Mouse (Mus musculus): ENCODE results near the gene Nip7. TPM values are rescaled to one million over a fixed set of nuclear protein-coding genes. Genes with fewer than 3 reads are reported as not detected.

Nip7 gene
- total and polyA plus RNA-seq, 3 experiments, result 166 to 231 (median 226) TPM

- dilution Hi-C loops (cut with MboI; ENCODE audit: extremely low pct_ligation_motif_present, extremely low pct_unique_long_range_greater_than_20kb, low sequenced_read_pairs) (no loop called here), in situ Hi-C loops (cut with MboI; ENCODE audit: low pct_ligation_motif_present, low pct_unique_long_range_greater_than_20kb, low sequenced_read_pairs) (no loop called here)
- Histone ChIP-seq H3K27me3 (replicated peaks) (no peaks in the 10 kb centered on the region), H3K36me3 (replicated peaks in 1 of 2; ENCODE audit: control insufficient read depth in 1 of 2, insufficient read depth in 1 of 2, low read length in 1 of 2) (peaks cover 14 to 32% of the 10 kb centered on the region in 2 experiments), H3K9me3 (replicated peaks; ENCODE audit: low read length) (no peaks in the 10 kb centered on the region), H3K9ac (ENCODE audit: insufficient read depth, low read depth) (peak within 1 kb of the TSS; percentile 87), H3K79me2 (replicated peaks; ENCODE audit: control insufficient read depth, extremely low read depth, insufficient read depth, poor library complexity, severe bottlenecking) (peaks cover 37% of the 10 kb centered on the region), H3K4me3 (replicated peaks in 1 of 3; ENCODE audit: low read depth in 2 of 3, low read length in 2 of 3, poor library complexity in 1 of 3) (peak within 1 kb of the TSS; percentile 86 to 93 (median 92)), H3K4me1 (ENCODE audit: control insufficient read depth in 1 of 2, insufficient read depth in 2 of 2) (peaks cover 7 to 26% of the 10 kb centered on the region in 2 experiments), H3K4me2 (ENCODE audit: insufficient read depth, low read depth, poor library complexity, severe bottlenecking) (peak within 1 kb of the TSS; percentile 82), H3K27ac (ENCODE audit: insufficient read depth, low read depth) (peak within 1 kb of the TSS; percentile 78)
- DNase-seq (ENCODE audit: extremely low read depth), result peak; percentile 94
- no peak for TF ChIP-seq CHD1 (IDR thresholded peaks at IDR 0.05; ENCODE audit: low read depth, low read length)
- TF ChIP-seq ZC3H11A (IDR thresholded peaks at IDR 0.05; ENCODE audit: low read depth, low read length), result no peak
- no peak for TF ChIP-seq RAD21 (IDR thresholded peaks at IDR 0.05; ENCODE audit: low read depth, low read length)
- TF ChIP-seq USF1 (IDR thresholded peaks at IDR 0.05; ENCODE audit: low read depth, low read length), result no peak
- TF ChIP-seq USF2 (conservative IDR thresholded peaks at IDR 0.05; ENCODE audit: low read depth, low read length), result no peak
- peak; percentile 83; the same call in 1 of the 2 replicates for TF ChIP-seq GABPA (IDR thresholded peaks at IDR 0.05; ENCODE audit: insufficient replicate concordance, low read depth, low read length)
- TF ChIP-seq ZKSCAN1 (IDR thresholded peaks at IDR 0.05; ENCODE audit: borderline replicate concordance, low read depth, low read length), result no peak
- peak; percentile 95 for TF ChIP-seq ELF1 (IDR thresholded peaks at IDR 0.05; ENCODE audit: low read depth, low read length)
- no peak for TF ChIP-seq ZMIZ1 (IDR thresholded peaks at IDR 0.05; ENCODE audit: low read depth, low read length)
- peak; percentile 73 for TF ChIP-seq POLR2A (IDR thresholded peaks at IDR 0.05; ENCODE audit: low read depth, low read length)
- TF ChIP-seq MAFK (IDR thresholded peaks at IDR 0.05; ENCODE audit: insufficient replicate concordance, low read length), result no peak
- no peak for TF ChIP-seq ETS1 (conservative IDR thresholded peaks at IDR 0.05; ENCODE audit: low read depth, low read length)
- no peak for TF ChIP-seq CTCF (conservative IDR thresholded peaks at IDR 0.05 in 1 of 2, IDR thresholded peaks at IDR 0.05 in 1 of 2; ENCODE audit: low read depth in 2 of 2, low read length in 2 of 2)
- peak; percentile 87 for TF ChIP-seq MAZ (IDR thresholded peaks at IDR 0.05; ENCODE audit: low read depth, low read length)
- no peak for TF ChIP-seq PAX5 (IDR thresholded peaks at IDR 0.05; ENCODE audit: low read length)
- no peak for TF ChIP-seq NELFE (IDR thresholded peaks at IDR 0.05; ENCODE audit: low read depth, low read length)
- peak; percentile 78; the same call in 1 of the 2 replicates for TF ChIP-seq E2F4 (IDR thresholded peaks at IDR 0.05; ENCODE audit: insufficient replicate concordance, low read depth, low read length)
- peak; percentile 41; the same call in 1 of the 2 replicates for TF ChIP-seq CHD2 (IDR thresholded peaks at IDR 0.05; ENCODE audit: low read length)
- no peak for TF ChIP-seq UBTF (IDR thresholded peaks at IDR 0.05; ENCODE audit: low read depth, low read length)
- no peak for TF ChIP-seq EP300 (IDR thresholded peaks at IDR 0.05; ENCODE audit: low read length)
- peak; percentile 78 for TF ChIP-seq IRF4 (IDR thresholded peaks at IDR 0.05; ENCODE audit: low read depth, low read length)
- TF ChIP-seq TCF12 (IDR thresholded peaks at IDR 0.05; ENCODE audit: low read depth, low read length), result peak; percentile 85; the same call in 1 of the 2 replicates
- peak; percentile 36; the same call in 1 of the 2 replicates for TF ChIP-seq NRF1 (IDR thresholded peaks at IDR 0.05; ENCODE audit: low read depth, low read length)
- no peak for TF ChIP-seq JUN (IDR thresholded peaks at IDR 0.05; ENCODE audit: insufficient read depth, low read depth, low read length)
- TF ChIP-seq KAT2A (IDR thresholded peaks at IDR 0.05; ENCODE audit: insufficient replicate concordance, low read length), result peak; percentile 98
- TF ChIP-seq ZNF384 (IDR thresholded peaks at IDR 0.05; ENCODE audit: low read depth, low read length), result peak; percentile 91
- no peak for TF ChIP-seq RCOR1 (conservative IDR thresholded peaks at IDR 0.05; ENCODE audit: low read depth, low read length)
- no peak for TF ChIP-seq BHLHE40 (IDR thresholded peaks at IDR 0.05; ENCODE audit: low read depth, low read length)
- no peak; the same call in 1 of the 2 replicates for TF ChIP-seq SIN3A (IDR thresholded peaks at IDR 0.05; ENCODE audit: low read length)
- no peak for TF ChIP-seq JUND (conservative IDR thresholded peaks at IDR 0.05; ENCODE audit: low read depth, low read length)
- TF ChIP-seq MEF2A (IDR thresholded peaks at IDR 0.05; ENCODE audit: borderline replicate concordance, low read depth, low read length), result peak; percentile 74
- TF ChIP-seq POLR2AphosphoS2 (IDR thresholded peaks at IDR 0.05; ENCODE audit: low read depth, low read length), result no peak
- no peak; the same call in 1 of the 2 replicates for TF ChIP-seq MYC (IDR thresholded peaks at IDR 0.05; ENCODE audit: low read depth, low read length)
- no peak for TF ChIP-seq SMC3 (IDR thresholded peaks at IDR 0.05; ENCODE audit: low read depth, low read length)
- TF ChIP-seq MXI1 (IDR thresholded peaks at IDR 0.05; ENCODE audit: low read depth, low read length), result peak; percentile 28; the same call in 1 of the 2 replicates
- TF ChIP-seq HCFC1 (IDR thresholded peaks at IDR 0.05; ENCODE audit: low read depth, low read length), result peak; percentile 100
- 0 out of 2 replicates have a peak, but pooled peaks have one; percentile 8 for TF ChIP-seq MAX (IDR thresholded peaks at IDR 0.05; ENCODE audit: low read length)
- TF ChIP-seq TBP (conservative IDR thresholded peaks at IDR 0.05; ENCODE audit: low read depth, low read length), result no peak
Observed at GRCm38 (mm10) chr8:107096366-107097036, 39.8 kb downstream of the Nip7 start, which contains the start of gene Terf2. Gene Terf2 (minus strand): TSS chr8:107096547.

All from CH12.LX (cell line).